Mouse (Mus musculus): ENCODE data around the gene Emp2. TPM values are rescaled to one million over a fixed set of nuclear protein-coding genes. Genes with fewer than 3 reads are reported as not detected.

The Emp2 gene
- polyA plus RNA-seq, 1 experiment from 2014 or later = 8.7 TPM

DNA sequence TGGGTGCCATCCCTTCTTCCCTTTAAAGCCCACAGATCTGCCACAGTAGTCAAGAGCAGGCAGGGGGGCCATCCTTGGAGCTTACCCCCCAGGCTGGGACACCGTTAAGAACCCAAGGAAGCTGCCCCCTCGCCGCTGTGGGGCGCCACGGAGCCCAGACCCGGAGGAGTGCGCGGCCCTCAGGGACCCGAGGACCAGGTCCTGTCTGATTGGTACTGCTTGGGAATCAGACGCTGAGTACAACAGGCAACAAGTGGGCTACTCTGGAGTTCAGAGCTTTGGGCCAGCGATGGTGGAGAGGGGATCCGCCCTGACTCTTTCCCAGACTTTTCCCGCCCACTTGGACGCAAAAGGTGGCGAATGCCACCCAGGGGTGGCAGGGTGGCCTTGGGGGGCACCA is 542 bp downstream of the Emp2 start:
- no peak overlapping the region for H3K27ac ChIP-seq
- peaks cover 7% of the 10 kb centered on the region; the same call in 1 of the 2 replicates for H3K4me1 ChIP-seq
- H3K27me3 ChIP-seq = 0 out of 2 replicates have a peak, but pooled peaks cover 3% of the 10 kb centered on the region
- WGBS = 4% methylated on average over 15 of the region's 15 CpGs
- no peaks in the 10 kb centered on the region for H3K36me3 ChIP-seq
- 0 out of 2 replicates have a peak, but pooled peaks have one; percentile 61 for ATAC-seq (ENCODE audit: insufficient number of reproducible peaks, insufficient read depth, low FRiP score, low TSS enrichment)
- no peaks in the 10 kb centered on the region for H3K9me3 ChIP-seq
- peak overlapping the region; percentile 79 for H3K4me2 ChIP-seq (replicated peaks)
- peak overlapping the region; percentile 51 for H3K4me3 ChIP-seq
- H3K9ac ChIP-seq = peak overlapping the region; percentile 49

GRCm38 (mm10) chr16:10311989-10312388 is 1.8 kb downstream of the Emp2 start:
- 53% methylated on average over 3 of the region's 4 CpGs for WGBS

DNA sequence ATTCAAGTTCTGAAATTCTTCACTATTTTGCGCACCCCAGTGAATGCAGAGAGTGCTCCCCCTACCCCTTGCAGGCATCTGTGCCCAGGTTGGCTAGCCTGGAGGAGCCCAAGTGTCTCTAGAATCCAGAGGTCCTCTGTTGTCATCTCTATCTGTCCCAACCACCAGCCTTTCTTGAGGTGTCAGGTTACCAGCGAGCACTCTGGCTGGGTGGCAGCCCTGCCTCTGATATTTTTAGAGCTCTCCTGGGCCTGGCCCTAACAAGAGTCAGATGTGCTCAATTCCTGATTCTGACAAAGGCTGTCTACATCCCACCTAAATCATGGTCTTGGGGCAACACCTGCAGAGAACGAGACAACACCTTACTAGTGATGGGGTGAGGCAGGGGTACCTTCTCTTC is 2.7 kb downstream of the Emp2 start:
- no peaks in the 10 kb centered on the region for H3K9me3 ChIP-seq
- WGBS = 39% methylated on average over 3 of the region's 3 CpGs
- no peaks in the 10 kb centered on the region for H3K36me3 ChIP-seq
- ATAC-seq (ENCODE audit: insufficient number of reproducible peaks, insufficient read depth, low FRiP score, low TSS enrichment) = no peak
- H3K27ac ChIP-seq = no peak overlapping the region
- no peak overlapping the region for H3K9ac ChIP-seq
- H3K4me3 ChIP-seq = no peak overlapping the region
- H3K27me3 ChIP-seq = 0 out of 2 replicates have a peak, but pooled peaks cover 3% of the 10 kb centered on the region
- peaks cover 7% of the 10 kb centered on the region; the same call in 1 of the 2 replicates for H3K4me1 ChIP-seq
- no peak overlapping the region for H3K4me2 ChIP-seq (replicated peaks)

More at GRCm38 (mm10) chr16:10311989-10312388, 1.8 kb downstream of the Emp2 start:
- H3K4me2 ChIP-seq (replicated peaks) = no peak overlapping the region
- peaks cover 7% of the 10 kb centered on the region; the same call in 1 of the 2 replicates for H3K4me1 ChIP-seq
- H3K9ac ChIP-seq = no peak overlapping the region
- no peak for ATAC-seq (ENCODE audit: insufficient number of reproducible peaks, insufficient read depth, low FRiP score, low TSS enrichment)
- no peaks in the 10 kb centered on the region for H3K36me3 ChIP-seq
- no peak overlapping the region for H3K4me3 ChIP-seq
- H3K9me3 ChIP-seq = no peaks in the 10 kb centered on the region
- no peak overlapping the region for H3K27ac ChIP-seq
- H3K27me3 ChIP-seq = 0 out of 2 replicates have a peak, but pooled peaks cover 3% of the 10 kb centered on the region

- Histone ChIP-seq H3K4me3 (no peak overlapping the region), H3K9me3 (no peaks in the 10 kb centered on the region), H3K27ac (no peak overlapping the region), H3K4me2 (replicated peaks) (no peak overlapping the region), H3K36me3 (no peaks in the 10 kb centered on the region), H3K4me1 (peaks cover 7% of the 10 kb centered on the region; the same call in 1 of the 2 replicates), H3K9ac (no peak overlapping the region), H3K27me3 (0 out of 2 replicates have a peak, but pooled peaks cover 3% of the 10 kb centered on the region)
- WGBS = 86% methylated on average over 5 of the region's 5 CpGs
- ATAC-seq (ENCODE audit: insufficient number of reproducible peaks, insufficient read depth, low FRiP score, low TSS enrichment) = no peak
Measured at GRCm38 (mm10) chr16:10310507-10310906, 3.3 kb downstream of the Emp2 start.

DNA sequence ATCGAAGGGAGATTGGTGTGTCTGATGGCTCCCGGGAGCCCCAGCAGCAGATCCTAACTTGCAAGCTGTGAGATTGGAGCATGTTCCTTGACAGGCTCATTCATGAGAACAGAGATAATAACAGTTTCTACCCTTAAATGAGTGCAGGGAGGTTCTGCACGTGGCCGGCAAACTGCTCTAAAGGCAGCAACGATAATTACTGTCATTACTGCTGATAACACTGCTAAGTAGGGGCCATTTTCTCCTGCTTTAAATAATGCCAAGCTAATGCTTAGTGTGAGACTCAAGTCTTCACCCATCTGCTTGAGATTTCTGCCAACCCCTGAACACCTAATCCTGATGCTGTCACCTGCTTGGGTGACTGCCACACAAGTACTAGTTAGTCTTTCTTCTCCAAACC is 6.4 kb downstream of the Emp2 start:
- WGBS = 69% methylated on average over 5 of the region's 5 CpGs
- Histone ChIP-seq H3K4me3 (no peak overlapping the region), H3K9ac (no peak overlapping the region), H3K27me3 (no peaks in the 10 kb centered on the region; the same call in 1 of the 2 replicates), H3K4me1 (peaks cover 7% of the 10 kb centered on the region; the same call in 1 of the 2 replicates), H3K4me2 (replicated peaks) (no peak overlapping the region), H3K36me3 (no peaks in the 10 kb centered on the region), H3K9me3 (no peaks in the 10 kb centered on the region), H3K27ac (no peak overlapping the region)
- ATAC-seq (ENCODE audit: insufficient number of reproducible peaks, insufficient read depth, low FRiP score, low TSS enrichment) = no peak

DNA sequence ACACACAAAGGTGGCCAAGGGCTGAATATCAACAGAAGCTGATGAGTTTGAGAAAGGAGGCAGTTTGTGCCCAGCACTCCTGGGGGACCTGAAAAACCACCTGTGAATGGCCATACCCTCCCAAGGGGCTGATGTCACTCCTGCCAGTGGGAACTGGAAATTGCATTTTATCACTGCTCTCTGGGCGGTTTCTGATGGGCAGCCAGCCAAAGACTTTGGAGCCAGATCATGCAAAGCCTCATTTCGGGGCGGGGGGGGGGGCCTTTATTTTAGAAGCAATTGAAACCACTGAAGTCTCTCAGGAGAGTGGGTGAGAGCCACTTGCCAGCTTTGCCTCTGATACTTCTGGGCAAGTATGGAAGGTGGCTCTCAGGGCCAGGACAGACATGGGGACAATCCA is 7.7 kb downstream of the Emp2 start:
- H3K27ac ChIP-seq = no peak overlapping the region
- ATAC-seq (ENCODE audit: insufficient number of reproducible peaks, insufficient read depth, low FRiP score, low TSS enrichment) = no peak
- WGBS = 83% methylated on average over 3 of the region's 3 CpGs
- no peaks in the 10 kb centered on the region for H3K36me3 ChIP-seq
- H3K4me1 ChIP-seq = peaks cover 3% of the 10 kb centered on the region; the same call in 1 of the 2 replicates
- H3K9me3 ChIP-seq = no peaks in the 10 kb centered on the region
- no peaks in the 10 kb centered on the region; the same call in 1 of the 2 replicates for H3K27me3 ChIP-seq
- H3K9ac ChIP-seq = no peak overlapping the region
- no peak overlapping the region for H3K4me2 ChIP-seq (replicated peaks)
- H3K4me3 ChIP-seq = no peak overlapping the region

- Histone ChIP-seq H3K36me3 (no peaks in the 10 kb centered on the region), H3K9ac (no peak overlapping the region), H3K4me2 (replicated peaks) (no peak overlapping the region), H3K4me1 (no peaks in the 10 kb centered on the region), H3K9me3 (no peaks in the 10 kb centered on the region), H3K27ac (no peak overlapping the region), H3K4me3 (no peak overlapping the region), H3K27me3 (no peaks in the 10 kb centered on the region; the same call in 1 of the 2 replicates)
- WGBS = 81% methylated on average over 3 of the region's 3 CpGs
- no peak for ATAC-seq (ENCODE audit: insufficient number of reproducible peaks, insufficient read depth, low FRiP score, low TSS enrichment)
Measured at GRCm38 (mm10) chr16:10301337-10301736, 12.4 kb downstream of the Emp2 start.

DNA sequence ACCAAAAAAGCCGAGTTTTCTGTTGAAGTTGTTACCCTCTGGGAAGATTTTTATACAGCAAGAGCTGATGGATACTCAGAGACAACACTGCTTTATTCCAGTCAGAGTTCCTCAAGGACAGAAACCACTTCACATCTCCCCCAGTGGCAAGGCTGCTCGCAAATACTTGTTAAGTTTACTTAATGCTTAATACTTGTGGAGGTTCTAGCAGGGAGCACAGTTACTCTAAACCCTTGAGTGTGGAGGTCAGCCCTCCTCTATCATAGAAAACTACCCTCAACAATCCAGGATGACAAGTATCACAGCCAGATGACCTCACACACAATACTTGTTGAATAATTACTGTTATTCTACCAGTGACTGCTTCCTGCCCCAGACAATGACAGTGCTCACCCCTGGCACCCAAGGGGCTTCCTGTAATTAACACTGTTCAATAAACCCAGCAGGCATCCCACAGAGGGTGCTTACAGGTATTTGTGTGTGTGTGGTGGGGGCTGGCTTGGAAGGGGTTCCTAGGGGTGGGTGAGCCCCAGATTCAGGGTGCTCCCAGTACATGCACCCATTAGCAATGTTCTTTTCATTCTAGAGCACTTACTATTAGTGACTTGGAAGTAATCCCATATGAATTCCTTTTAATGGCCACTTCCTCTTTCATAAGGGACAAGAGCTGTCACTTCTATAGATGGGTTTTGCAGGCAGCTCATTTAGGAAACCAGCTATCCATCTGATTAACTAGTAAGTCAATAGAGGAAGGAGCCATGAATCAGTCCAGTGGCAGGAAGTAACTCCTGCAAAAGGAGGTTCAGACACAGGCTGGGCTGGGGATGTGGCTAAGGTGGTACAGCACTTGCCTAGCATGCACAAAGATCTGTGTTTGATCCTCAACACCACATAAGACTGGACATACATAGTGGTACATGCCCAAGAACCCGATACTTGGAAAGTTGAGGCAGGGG is 13.3 kb downstream of the Emp2 start:
- H3K4me3 ChIP-seq = no peak overlapping the region
- H3K4me2 ChIP-seq (replicated peaks) = no peak overlapping the region
- 65% methylated on average over 3 of the region's 3 CpGs for WGBS
- no peaks in the 10 kb centered on the region; the same call in 1 of the 2 replicates for H3K27me3 ChIP-seq
- no peak overlapping the region for H3K9ac ChIP-seq
- H3K9me3 ChIP-seq = no peaks in the 10 kb centered on the region
- H3K36me3 ChIP-seq = no peaks in the 10 kb centered on the region
- no peaks in the 10 kb centered on the region for H3K4me1 ChIP-seq
- no peak overlapping the region for H3K27ac ChIP-seq
- ATAC-seq (ENCODE audit: insufficient number of reproducible peaks, insufficient read depth, low FRiP score, low TSS enrichment) = no peak

DNA sequence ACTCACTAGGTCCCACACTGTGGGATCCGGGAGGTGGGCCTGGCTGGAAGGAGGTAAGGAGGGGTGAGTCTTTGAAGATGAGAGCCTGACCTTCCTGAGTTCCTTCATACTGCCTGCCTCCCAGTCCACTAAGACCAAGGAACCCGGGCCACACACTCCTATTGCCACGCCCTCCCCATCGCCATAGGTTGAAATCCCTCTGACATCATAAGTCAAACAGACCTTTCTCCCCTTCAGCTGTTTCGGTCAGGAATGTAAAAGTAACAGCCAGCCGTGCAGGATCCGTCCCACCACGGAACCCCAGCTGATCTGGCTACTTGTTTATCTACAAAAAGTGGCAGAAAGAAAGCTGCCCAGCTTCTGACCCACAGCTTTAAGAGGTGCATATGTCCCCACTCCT is 14.1 kb downstream of the Emp2 start:
- no peaks in the 10 kb centered on the region; the same call in 1 of the 2 replicates for H3K27me3 ChIP-seq
- no peak overlapping the region for H3K4me2 ChIP-seq (replicated peaks)
- WGBS = 27% methylated on average over 8 of the region's 8 CpGs
- no peak overlapping the region for H3K27ac ChIP-seq
- H3K9ac ChIP-seq = no peak overlapping the region
- no peak overlapping the region for H3K4me3 ChIP-seq
- H3K36me3 ChIP-seq = no peaks in the 10 kb centered on the region
- no peaks in the 10 kb centered on the region for H3K9me3 ChIP-seq
- ATAC-seq (ENCODE audit: insufficient number of reproducible peaks, insufficient read depth, low FRiP score, low TSS enrichment) = no peak
- H3K4me1 ChIP-seq = no peaks in the 10 kb centered on the region

- Histone ChIP-seq H3K27ac (no peak overlapping the region), H3K4me2 (replicated peaks) (no peak overlapping the region), H3K9me3 (no peaks in the 10 kb centered on the region), H3K4me3 (no peak overlapping the region), H3K27me3 (no peaks in the 10 kb centered on the region), H3K4me1 (no peaks in the 10 kb centered on the region), H3K9ac (no peak overlapping the region), H3K36me3 (no peaks in the 10 kb centered on the region)
- WGBS = 84% methylated on average over 10 of the region's 10 CpGs
- ATAC-seq (ENCODE audit: insufficient number of reproducible peaks, insufficient read depth, low FRiP score, low TSS enrichment) = no peak
Measured at GRCm38 (mm10) chr16:10297696-10298644, 15.8 kb downstream of the Emp2 start.

- Histone ChIP-seq H3K4me3 (no peak overlapping the region), H3K9ac (no peak overlapping the region), H3K27me3 (no peaks in the 10 kb centered on the region), H3K36me3 (no peaks in the 10 kb centered on the region), H3K9me3 (no peaks in the 10 kb centered on the region), H3K27ac (no peak overlapping the region), H3K4me1 (no peaks in the 10 kb centered on the region), H3K4me2 (replicated peaks) (no peak overlapping the region)
- ATAC-seq (ENCODE audit: insufficient number of reproducible peaks, insufficient read depth, low FRiP score, low TSS enrichment) = no peak
- WGBS = 82% methylated on average over 6 of the region's 6 CpGs
Measured at GRCm38 (mm10) chr16:10288115-10288514, 25.7 kb downstream of the Emp2 start.
